Mouse (Mus musculus): ENCODE measurements at regions not wholly inside any gene's neighbourhood (a gene's known extent, or its start where the extent isn't known, plus 50 kb on each side); places are given as distances from the start of the nearest gene placed in this dataset.

DNA sequence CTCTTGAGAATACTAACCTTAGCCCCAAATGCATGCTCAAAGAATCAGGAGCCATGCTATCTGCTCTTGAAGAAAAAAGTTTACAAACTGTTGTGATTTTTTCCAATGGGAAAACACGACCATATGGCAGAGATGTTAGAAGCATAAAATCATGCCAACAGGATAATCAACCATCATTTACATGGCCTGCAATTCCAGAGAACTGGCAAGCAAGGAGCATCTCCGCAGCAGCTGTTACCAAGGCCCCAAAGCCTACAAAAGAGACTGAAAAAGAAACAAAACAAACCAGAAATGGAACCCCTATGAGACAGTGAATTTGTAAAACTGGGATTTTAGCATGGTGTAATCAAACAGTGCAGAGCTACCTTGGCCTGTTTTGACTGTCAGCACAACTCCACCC lies 1164.2 kb upstream of the Gm10800 start:
- peak; percentile 9 to 24 for DNase-seq (ENCODE audit: low spot score in 2 of 2)

DNA sequence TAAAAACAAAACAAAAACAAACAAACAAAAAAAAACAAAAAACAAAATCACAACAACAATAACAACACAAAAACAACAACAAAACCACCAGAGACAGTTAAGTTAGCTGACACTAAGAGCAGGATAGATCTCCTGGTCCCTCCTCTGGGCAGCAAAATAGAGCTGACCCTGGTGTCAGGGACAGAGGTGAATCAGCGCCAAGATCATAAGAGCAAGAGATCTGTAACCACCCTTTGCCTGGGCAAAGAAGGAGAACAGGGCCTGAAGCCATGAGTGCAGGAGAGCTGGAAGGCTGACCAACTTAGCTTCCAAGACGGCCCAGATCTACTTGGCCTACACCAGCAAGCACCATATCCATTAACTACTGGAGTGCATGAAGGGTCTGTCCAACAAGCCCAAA lies 1154.6 kb upstream of the Gm10800 start:
- no peak for DNase-seq (ENCODE audit: low spot score in 2 of 2)

Data from left cerebral cortex, adult 9 months (tissue).